Mouse (Mus musculus): ENCODE results near the gene Pkig. TPM values are rescaled to one million over a fixed set of nuclear protein-coding genes. Genes with fewer than 3 reads are reported as not detected.

Pkig gene
- total and polyA plus RNA-seq, 3 experiments = 225 to 364 (median 227) TPM

GRCm38 (mm10) chr2:163613990-163614389 lies 44.2 kb upstream of the Pkig start:
- Histone ChIP-seq H3K27me3 (replicated peaks) (no peaks in the 10 kb centered on the region), H3K36me3 (replicated peaks in 1 of 2; ENCODE audit: control insufficient read depth in 1 of 2, insufficient read depth in 1 of 2, low read length in 1 of 2) (peaks cover 72 to 98% of the 10 kb centered on the region in 2 experiments), H3K9me3 (replicated peaks; ENCODE audit: low read length) (peaks cover 4% of the 10 kb centered on the region), H3K4me3 (replicated peaks in 1 of 3; ENCODE audit: low read depth in 2 of 3, low read length in 2 of 3, poor library complexity in 1 of 3) (no peak overlapping the region), H3K9ac (ENCODE audit: insufficient read depth, low read depth) (no peak overlapping the region), H3K27ac (ENCODE audit: insufficient read depth, low read depth) (no peak overlapping the region), H3K79me2 (replicated peaks; ENCODE audit: control insufficient read depth, extremely low read depth, insufficient read depth, poor library complexity, severe bottlenecking) (no peaks in the 10 kb centered on the region), H3K4me2 (ENCODE audit: insufficient read depth, low read depth, poor library complexity, severe bottlenecking) (no peak overlapping the region), H3K4me1 (ENCODE audit: control insufficient read depth in 1 of 2, insufficient read depth in 2 of 2) (peaks cover 0 to 6% of the 10 kb centered on the region in 2 experiments; a peak in 2 of 4 replicates)
- TF ChIP-seq ZMIZ1 (IDR thresholded peaks at IDR 0.05; ENCODE audit: low read depth, low read length) (0 out of 2 replicates have a peak, but pooled peaks have one; percentile 10), POLR2A (IDR thresholded peaks at IDR 0.05; ENCODE audit: low read depth, low read length) (no peak), KAT2A (IDR thresholded peaks at IDR 0.05; ENCODE audit: insufficient replicate concordance, low read length) (no peak)
- dilution Hi-C loops (cut with MboI; ENCODE audit: extremely low pct_ligation_motif_present, extremely low pct_unique_long_range_greater_than_20kb, low sequenced_read_pairs) = no loop called here
- in situ Hi-C loops (cut with MboI; ENCODE audit: low pct_ligation_motif_present, low pct_unique_long_range_greater_than_20kb, low sequenced_read_pairs) = no loop called here
- no peak for DNase-seq (ENCODE audit: extremely low read depth)

GRCm38 (mm10) chr2:163615401-163615800 lies 42.8 kb upstream of the Pkig start:
- dilution Hi-C loops (cut with MboI; ENCODE audit: extremely low pct_ligation_motif_present, extremely low pct_unique_long_range_greater_than_20kb, low sequenced_read_pairs) = no loop called here
- no peak for DNase-seq (ENCODE audit: extremely low read depth)
- no peaks in the 10 kb centered on the region for H3K27me3 ChIP-seq (replicated peaks)
- H3K36me3 ChIP-seq (replicated peaks in 1 of 2; ENCODE audit: control insufficient read depth in 1 of 2, insufficient read depth in 1 of 2, low read length in 1 of 2) = peaks cover 78 to 98% of the 10 kb centered on the region in 2 experiments
- TF ChIP-seq RAD21 (IDR thresholded peaks at IDR 0.05; ENCODE audit: low read depth, low read length) (no peak), POLR2A (IDR thresholded peaks at IDR 0.05; ENCODE audit: low read depth, low read length) (peak; percentile 33)
- no peak overlapping the region for H3K4me2 ChIP-seq (ENCODE audit: insufficient read depth, low read depth, poor library complexity, severe bottlenecking)
- no peaks in the 10 kb centered on the region for H3K79me2 ChIP-seq (replicated peaks; ENCODE audit: control insufficient read depth, extremely low read depth, insufficient read depth, poor library complexity, severe bottlenecking)
- H3K4me1 ChIP-seq (ENCODE audit: control insufficient read depth in 1 of 2, insufficient read depth in 2 of 2) = no peaks in the 10 kb centered on the region
- no peak overlapping the region for H3K4me3 ChIP-seq (replicated peaks in 1 of 3; ENCODE audit: low read depth in 2 of 3, low read length in 2 of 3, poor library complexity in 1 of 3)
- H3K27ac ChIP-seq (ENCODE audit: insufficient read depth, low read depth) = no peak overlapping the region; the same call in none of the 2 replicates
- H3K9me3 ChIP-seq (replicated peaks; ENCODE audit: low read length) = peaks cover 4% of the 10 kb centered on the region
- in situ Hi-C loops (cut with MboI; ENCODE audit: low pct_ligation_motif_present, low pct_unique_long_range_greater_than_20kb, low sequenced_read_pairs) = no loop called here
- H3K9ac ChIP-seq (ENCODE audit: insufficient read depth, low read depth) = no peak overlapping the region

- Histone ChIP-seq H3K4me1 (ENCODE audit: control insufficient read depth in 1 of 2, insufficient read depth in 2 of 2) (no peaks in the 10 kb centered on the region), H3K4me3 (replicated peaks in 1 of 3; ENCODE audit: low read depth in 2 of 3, low read length in 2 of 3, poor library complexity in 1 of 3) (no peak overlapping the region), H3K9me3 (replicated peaks; ENCODE audit: low read length) (peaks cover 4% of the 10 kb centered on the region), H3K27ac (ENCODE audit: insufficient read depth, low read depth) (no peak overlapping the region), H3K36me3 (replicated peaks in 1 of 2; ENCODE audit: control insufficient read depth in 1 of 2, insufficient read depth in 1 of 2, low read length in 1 of 2) (peaks cover 79 to 98% of the 10 kb centered on the region in 2 experiments), H3K4me2 (ENCODE audit: insufficient read depth, low read depth, poor library complexity, severe bottlenecking) (no peak overlapping the region), H3K79me2 (replicated peaks; ENCODE audit: control insufficient read depth, extremely low read depth, insufficient read depth, poor library complexity, severe bottlenecking) (no peaks in the 10 kb centered on the region), H3K9ac (ENCODE audit: insufficient read depth, low read depth) (no peak overlapping the region), H3K27me3 (replicated peaks) (no peaks in the 10 kb centered on the region)
- in situ Hi-C loops (cut with MboI; ENCODE audit: low pct_ligation_motif_present, low pct_unique_long_range_greater_than_20kb, low sequenced_read_pairs) (no loop called here), dilution Hi-C loops (cut with MboI; ENCODE audit: extremely low pct_ligation_motif_present, extremely low pct_unique_long_range_greater_than_20kb, low sequenced_read_pairs) (no loop called here)
- no peak for DNase-seq (ENCODE audit: extremely low read depth)
- TF ChIP-seq E2F4 (IDR thresholded peaks at IDR 0.05; ENCODE audit: insufficient replicate concordance, low read depth, low read length) (no peak), MAX (IDR thresholded peaks at IDR 0.05; ENCODE audit: low read length) (no peak), POLR2A (IDR thresholded peaks at IDR 0.05; ENCODE audit: low read depth, low read length) (peak; percentile 7; the same call in 1 of the 2 replicates), ZMIZ1 (IDR thresholded peaks at IDR 0.05; ENCODE audit: low read depth, low read length) (peak; percentile 46), CHD1 (IDR thresholded peaks at IDR 0.05; ENCODE audit: low read depth, low read length) (no peak), RCOR1 (conservative IDR thresholded peaks at IDR 0.05; ENCODE audit: low read depth, low read length) (0 out of 2 replicates have a peak, but pooled peaks have one; percentile 15), MYC (IDR thresholded peaks at IDR 0.05; ENCODE audit: low read depth, low read length) (no peak), BHLHE40 (IDR thresholded peaks at IDR 0.05; ENCODE audit: low read depth, low read length) (no peak), NELFE (IDR thresholded peaks at IDR 0.05; ENCODE audit: low read depth, low read length) (no peak; the same call in 1 of the 2 replicates), GABPA (IDR thresholded peaks at IDR 0.05; ENCODE audit: insufficient replicate concordance, low read depth, low read length) (no peak), KAT2A (IDR thresholded peaks at IDR 0.05; ENCODE audit: insufficient replicate concordance, low read length) (no peak), USF1 (IDR thresholded peaks at IDR 0.05; ENCODE audit: low read depth, low read length) (no peak), UBTF (IDR thresholded peaks at IDR 0.05; ENCODE audit: low read depth, low read length) (no peak), SMC3 (IDR thresholded peaks at IDR 0.05; ENCODE audit: low read depth, low read length) (no peak; the same call in 1 of the 2 replicates), RAD21 (IDR thresholded peaks at IDR 0.05; ENCODE audit: low read depth, low read length) (no peak), ZC3H11A (IDR thresholded peaks at IDR 0.05; ENCODE audit: low read depth, low read length) (no peak), CHD2 (IDR thresholded peaks at IDR 0.05; ENCODE audit: low read length) (no peak; the same call in 1 of the 2 replicates), PAX5 (IDR thresholded peaks at IDR 0.05; ENCODE audit: low read length) (no peak), MXI1 (IDR thresholded peaks at IDR 0.05; ENCODE audit: low read depth, low read length) (no peak), MAZ (IDR thresholded peaks at IDR 0.05; ENCODE audit: low read depth, low read length) (no peak), ZKSCAN1 (IDR thresholded peaks at IDR 0.05; ENCODE audit: borderline replicate concordance, low read depth, low read length) (no peak), POLR2AphosphoS2 (IDR thresholded peaks at IDR 0.05; ENCODE audit: low read depth, low read length) (peak; percentile 90), IRF4 (IDR thresholded peaks at IDR 0.05; ENCODE audit: low read depth, low read length) (no peak)
Observed at GRCm38 (mm10) chr2:163615906-163616651, 42.1 kb upstream of the Pkig start.

Measured in CH12.LX (cell line).